Comparison of ENCODE assay signal across 9 mouse cellular contexts in the genomic region with DNA sequence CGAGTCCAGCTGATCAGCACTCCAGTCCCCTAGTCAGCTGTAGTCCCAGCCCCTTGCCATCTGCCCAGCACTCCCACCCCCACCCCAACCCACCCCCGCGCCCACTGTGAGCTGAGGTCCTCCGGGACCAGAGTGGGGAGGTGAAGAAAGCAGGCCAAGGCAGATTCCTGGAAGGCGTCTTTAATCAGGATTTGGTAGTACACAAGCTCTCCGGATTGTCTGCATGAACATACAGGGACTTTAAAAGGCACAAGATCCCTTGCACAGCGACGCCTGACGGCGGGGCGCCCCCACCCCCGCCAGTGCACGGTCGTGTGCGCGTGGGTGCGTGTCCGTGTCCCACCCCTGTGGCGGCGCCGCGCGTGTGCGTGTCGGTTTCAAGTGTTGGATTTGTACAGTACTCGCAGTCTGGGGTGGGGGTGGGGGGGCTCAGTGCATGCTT. TPM values are rescaled to one million over a fixed set of nuclear protein-coding genes. Genes with fewer than 3 reads are reported as not detected.
DNase-seq lines count a peak whose midpoint lies in the region; ATAC-seq and TF ChIP-seq lines count a peak whose summit lies in the region.
"Had no signal": no experiment of that assay in that cellular context is flagged by ENCODE, and none has a peak within 500 bp of the region (broad histone marks: within the 10 kb centered on the region; RNA-seq: fewer than 3 reads in every experiment).

No protein-coding gene starts in this region.

- no peak for TF ChIP-seq EP300 in liver, embryonic 14.5 days (IDR thresholded peaks at IDR 0.05; ENCODE audit: low read depth)

- no peak for TF ChIP-seq CTCF in liver, embryonic 14.5 days (IDR thresholded peaks at IDR 0.05; ENCODE audit: low read depth)

- H3K36me3 ChIP-seq in megakaryocyte, embryonic 14.5 days (replicated peaks; ENCODE audit: low read length), result no peaks in the 10 kb centered on the region
- H3K36me3 ChIP-seq in liver, embryonic 14.5 days (replicated peaks; ENCODE audit: control insufficient read depth, insufficient read depth, low read depth), result no peaks in the 10 kb centered on the region

- H3K4me2 ChIP-seq in liver, embryonic 14.5 days (ENCODE audit: low read depth), result peak overlapping the region; percentile 4; the same call in 1 of the 2 replicates

- peak; percentile 20 for DNase-seq in CD4-positive, CD25-positive, alpha-beta regulatory T cell, adult 2 months (ENCODE audit: low read depth, low spot score)
- no peak for DNase-seq in liver, embryonic 14.5 days (ENCODE audit: low read depth in 3 of 3, low spot score in 3 of 3)
- DNase-seq in telencephalon, adult 2 months (ENCODE audit: low read depth, low spot score), result peak; percentile 15
- DNase-seq in layer of hippocampus, postnatal 36 days, result no peak
- DNase-seq in left cerebral cortex, postnatal 4 days, result no peak

- no peak overlapping the region for H3K9ac ChIP-seq in liver, embryonic 14.5 days (replicated peaks)

- intact Hi-C loops in left cerebral cortex, postnatal 4 days (cut with DNase I), result no loop called here

- peaks cover 9% of the 10 kb centered on the region for H3K9me3 ChIP-seq in megakaryocyte, embryonic 14.5 days
- H3K9me3 ChIP-seq in liver, embryonic 14.5 days (ENCODE audit: control insufficient read depth, low read length), result no peaks in the 10 kb centered on the region

- WGBS in liver, embryonic 14.5 days (ENCODE audit: insufficient replicate concordance), result 5% methylated on average over 26 of the region's 26 CpGs

- H3K27ac ChIP-seq in liver, embryonic 14.5 days, result no peak overlapping the region

- no peak for ATAC-seq in CD4-positive, CD25-positive, alpha-beta regulatory T cell, adult 4 months
- ATAC-seq in megakaryocyte, adult 5-6 weeks (ENCODE audit: poor library complexity, severe bottlenecking), result no peak
- ATAC-seq in liver, embryonic 14.5 days (ENCODE audit: insufficient read depth), result no peak

- peaks cover 32% of the 10 kb centered on the region for H3K4me1 ChIP-seq in megakaryocyte, embryonic 14.5 days
- H3K4me1 ChIP-seq in liver, embryonic 14.5 days (replicated peaks; ENCODE audit: control insufficient read depth in 2 of 2, insufficient read depth in 2 of 2, low read length in 1 of 2), result peaks cover 0 to 5% of the 10 kb centered on the region in 2 experiments; a peak in 1 of 4 replicates

- H3K27me3 ChIP-seq in megakaryocyte, embryonic 14.5 days (replicated peaks), result peaks cover 87% of the 10 kb centered on the region
- H3K27me3 ChIP-seq in liver, embryonic 14.5 days (ENCODE audit: control insufficient read depth, insufficient read depth, low read length), result peaks cover 43% of the 10 kb centered on the region

- H3K4me3 ChIP-seq in megakaryocyte, embryonic 14.5 days (replicated peaks), result peak overlapping the region; percentile 60
- H3K4me3 ChIP-seq in liver, embryonic 14.5 days (ENCODE audit: insufficient read depth in 1 of 2, low read depth in 2 of 2, low read length in 2 of 2), result no peak overlapping the region

RNA-seq across cellular contexts. Expression of gene Slc22a7, which starts 15.7 kb away (rescaled TPM):
- polyA plus RNA-seq in CD4-positive, CD25-positive, alpha-beta regulatory T cell, adult 4 months (2017; shearing (Covaris generic)), result not detected
- not detected in 2 replicates for polyA plus RNA-seq in megakaryocyte, embryonic 14.5 days (2012; ENCODE audit: insufficient read depth, low replicate concordance)
- not detected in 2 replicates for total RNA-seq in megakaryocyte, adult 5-6 weeks (2015)
- not detected in 2 replicates for total RNA-seq in megakaryocyte, adult 5-6 weeks (2017)
- 0.03 and 0.04 TPM in 2 replicates for polyA plus RNA-seq in liver, embryonic 14.5 days (2012; rRNA removed)
- polyA plus RNA-seq in liver, embryonic 14.5 days (2014; fragmentation: Nextera tagmentation; extraction: Ambion mirVana), result 0.09 TPM in 1 of 2 replicates, not detected in the other
- under 1 TPM in 1 of 2 experiments, not detected in 1; 0.30 TPM for total RNA-seq in layer of hippocampus, postnatal 36 days (2021)
- under 1 TPM; 0.28 to 0.62 TPM for total RNA-seq in left cerebral cortex, postnatal 4 days (2021)

RNA-seq across cellular contexts. Expression of gene Crip3, which starts 25.3 kb away (rescaled TPM):
- not detected for polyA plus RNA-seq in CD4-positive, CD25-positive, alpha-beta regulatory T cell, adult 4 months (2017; shearing (Covaris generic))
- not detected in 2 replicates for polyA plus RNA-seq in megakaryocyte, embryonic 14.5 days (2012; ENCODE audit: insufficient read depth, low replicate concordance)
- total RNA-seq in megakaryocyte, adult 5-6 weeks (2015), result not detected in 2 replicates
- total RNA-seq in megakaryocyte, adult 5-6 weeks (2017), result not detected in 2 replicates
- 0.05 TPM in 1 of 2 replicates, not detected in the other for polyA plus RNA-seq in liver, embryonic 14.5 days (2012; rRNA removed)
- not detected in 2 replicates for polyA plus RNA-seq in liver, embryonic 14.5 days (2014; fragmentation: Nextera tagmentation; extraction: Ambion mirVana)
- total RNA-seq in layer of hippocampus, postnatal 36 days (2021), result 1 to 10 TPM; 8.1 to 8.4 TPM
- 1 to 10 TPM; 2.6 to 4.7 TPM for total RNA-seq in left cerebral cortex, postnatal 4 days (2021)
- polyA plus RNA-seq: liver, embryonic 16.5 days had no signal

RNA-seq across cellular contexts. Expression of gene Ttbk1, which starts 33.5 kb away (rescaled TPM):
- polyA plus RNA-seq in CD4-positive, CD25-positive, alpha-beta regulatory T cell, adult 4 months (2017; shearing (Covaris generic)), result under 1 TPM; 0.24 to 0.55 TPM
- polyA plus RNA-seq in megakaryocyte, embryonic 14.5 days (2012; ENCODE audit: insufficient read depth, low replicate concordance), result 0.06 and 0.60 TPM in 2 replicates
- not detected in 2 replicates for total RNA-seq in megakaryocyte, adult 5-6 weeks (2015)
- 0.04 TPM in 1 of 2 replicates, not detected in the other for total RNA-seq in megakaryocyte, adult 5-6 weeks (2017)
- 0.02 and 0.04 TPM in 2 replicates for polyA plus RNA-seq in liver, embryonic 14.5 days (2012; rRNA removed)
- polyA plus RNA-seq in liver, embryonic 14.5 days (2014; fragmentation: Nextera tagmentation; extraction: Ambion mirVana), result not detected in 2 replicates
- 100 to 1,000 TPM; 114 to 118 TPM for total RNA-seq in layer of hippocampus, postnatal 36 days (2021)
- 10 to 100 TPM; 86.7 to 88.6 TPM for total RNA-seq in left cerebral cortex, postnatal 4 days (2021)
- polyA plus RNA-seq: liver, embryonic 16.5 days had no signal

RNA-seq across cellular contexts. Expression of gene Dnph1, which starts 42.5 kb away (rescaled TPM):
- 1 to 10 TPM; 6.4 to 6.9 TPM for polyA plus RNA-seq in CD4-positive, CD25-positive, alpha-beta regulatory T cell, adult 4 months (2017; shearing (Covaris generic))
- 6.5 and 14.6 TPM in 2 replicates for polyA plus RNA-seq in megakaryocyte, embryonic 14.5 days (2012; ENCODE audit: insufficient read depth, low replicate concordance)
- total RNA-seq in megakaryocyte, adult 5-6 weeks (2015), result 10.1 and 10.4 TPM in 2 replicates
- 4.3 and 5.9 TPM in 2 replicates for total RNA-seq in megakaryocyte, adult 5-6 weeks (2017)
- polyA plus RNA-seq in liver, embryonic 14.5 days (2012; rRNA removed), result 12.0 and 14.0 TPM in 2 replicates
- polyA plus RNA-seq in liver, embryonic 14.5 days (2014; fragmentation: Nextera tagmentation; extraction: Ambion mirVana), result 20.0 and 24.2 TPM in 2 replicates
- 1 to 10 TPM; 4.9 to 7.1 TPM for total RNA-seq in layer of hippocampus, postnatal 36 days (2021)
- 1 to 10 TPM; 6.0 to 7.1 TPM for total RNA-seq in left cerebral cortex, postnatal 4 days (2021)

Comparison
In these comparisons a context has a peak if more than half of its experiments do, and no peak if none do; other contexts are left out.
1. DNase-seq: peak in CD4-positive, CD25-positive, alpha-beta regulatory T cell, adult 2 months (single experiment) and telencephalon, adult 2 months (single experiment); none in liver, embryonic 14.5 days (0 of 3), layer of hippocampus, postnatal 36 days (0 of 2) and left cerebral cortex, postnatal 4 days (single experiment).
2. RNA of gene Ttbk1, which starts 33.5 kb away (total RNA-seq): 114 to 118 TPM in layer of hippocampus, postnatal 36 days and 86.7 to 88.6 TPM in left cerebral cortex, postnatal 4 days; 0.04 TPM in megakaryocyte, adult 5-6 weeks; every median in the first group is over 10 times any median in the second.